Mouse (Mus musculus) stomach, postnatal 0 days (tissue): ENCODE measurements around the gene Siglec1. TPM values are rescaled to one million over a fixed set of nuclear protein-coding genes. Genes with fewer than 3 reads are reported as not detected.
A peak's percentile ranks its signal among the peaks of the same experiment; 100 is the strongest.

Experiments used
- ATAC-seq: fragments of 200-750 bp; cut with Nextera tagmentation; 2 replicates; pipeline ENCODE4 v1.8.0; 2017; ENCODE audit not compliant: low FRiP score, low TSS enrichment
- DNase-seq: peaks from one replicate; pipeline ENCODE4 v3.0.0-alpha.2; 2016; ENCODE audit warnings: low spot score
- H3K27ac ChIP-seq: fragments of 300-500 bp; sonication (generic); replicated peaks from 2 replicates; pipeline ENCODE4 v1.5.1; 2014; ENCODE audit warnings: mild to moderate bottlenecking, control low read depth
- H3K27me3 ChIP-seq: fragments of 300-500 bp; sonication (generic); 2 replicates; pipeline ENCODE4 v1.6.1; 2014; ENCODE audit warnings: low read length; ENCODE audit not compliant: control insufficient read depth, insufficient read depth
- H3K36me3 ChIP-seq: fragments of 300-500 bp; sonication (generic); 2 replicates; pipeline ENCODE4 v1.6.1; 2014; ENCODE audit warnings: low read length, mixed read lengths; ENCODE audit not compliant: control insufficient read depth, insufficient read depth
- H3K4me1 ChIP-seq: fragments of 300-500 bp; sonication (generic); replicated peaks from 2 replicates; pipeline ENCODE4 v1.6.1; 2014; ENCODE audit warnings: antibody characterized with exemption; ENCODE audit not compliant: control insufficient read depth, insufficient read depth
- H3K4me2 ChIP-seq: fragments of 300-500 bp; sonication (generic); replicated peaks from 2 replicates; pipeline ENCODE4 v1.6.1; 2014; ENCODE audit warnings: low read depth, mild to moderate bottlenecking, control low read depth, moderate library complexity
- H3K4me3 ChIP-seq: fragments of 300-500 bp; sonication (generic); 2 replicates; pipeline ENCODE4 v1.5.1; 2014; ENCODE audit warnings: low read depth, low read length, control low read depth
- H3K9ac ChIP-seq: fragments of 300-500 bp; sonication (generic); 2 replicates; pipeline ENCODE4 v1.6.1; 2014; ENCODE audit warnings: mild to moderate bottlenecking, low read length, control low read depth, mixed read lengths
- H3K9me3 ChIP-seq: fragments of 300-500 bp; sonication (generic); 2 replicates; pipeline ENCODE4 v1.6.1; 2016; ENCODE audit warnings: low read length; ENCODE audit not compliant: control insufficient read depth
- CTCF ChIP-seq: IDR thresholded peaks from 2 replicates; pipeline ENCODE4 v1.5.1; 2016; ENCODE audit warnings: antibody characterized with exemption, low read depth, mild to moderate bottlenecking, moderate library complexity
- EP300 ChIP-seq: optimal IDR thresholded peaks from 2 replicates; pipeline ENCODE3; 2016; ENCODE audit warnings: antibody characterized with exemption
- WGBS: fragments of 180-500 bp; shearing (Covaris S2); extraction: QIAGEN DNeasy Blood & Tissue Kit; methylation state at CpG from one replicate; pipeline ENCODE4 v1.1.7; 2014; 5-methylcytosine and 5-hydroxymethylcytosine counted together
- polyA plus RNA-seq: library from polyadenylated mRNA; unstranded; fragments of >200 nt; fragmentation: Nextera tagmentation; extraction: Ambion mirVana; gene quantifications from 2 replicates; pipeline ENCODE4 v1.2.1, GENCODE M21; 2015

Gene Siglec1
- polyA plus RNA-seq, 1 experiment from 2014 or later, result 0.34 TPM

GRCm38 (mm10) chr2:131044989-131045720, 41.4 kb downstream of the Siglec1 start:
- no peak overlapping the region for H3K4me2 ChIP-seq
- peak; percentile 86 for ATAC-seq

GRCm38 (mm10) chr2:131044354-131044852, 42.2 kb downstream of the Siglec1 start:
- TF ChIP-seq EP300 (no peak), CTCF (peak; percentile 63)
- H3K4me2 ChIP-seq, result peak overlapping the region; percentile 17; the same call in 1 of the 2 replicates
- H3K9me3 ChIP-seq, result no peaks in the 10 kb centered on the region
- ATAC-seq (no peak), DNase-seq (peak; percentile 35)
- H3K4me1 ChIP-seq, result peaks cover 13% of the 10 kb centered on the region
- no peak overlapping the region for H3K9ac ChIP-seq
- H3K36me3 ChIP-seq, result no peaks in the 10 kb centered on the region
- H3K4me3 ChIP-seq, result no peak overlapping the region
- peak overlapping the region; percentile 67 for H3K27ac ChIP-seq
- peaks cover 3% of the 10 kb centered on the region; the same call in 1 of the 2 replicates for H3K27me3 ChIP-seq
- 5% methylated on average over 7 of the region's 7 CpGs for WGBS

More at GRCm38 (mm10) chr2:131044989-131045720, 41.4 kb downstream of the Siglec1 start:
- Histone ChIP-seq H3K9ac (no peak overlapping the region), H3K27ac (peak overlapping the region; percentile 67), H3K27me3 (peaks cover 3% of the 10 kb centered on the region; the same call in 1 of the 2 replicates), H3K4me1 (peaks cover 13% of the 10 kb centered on the region), H3K36me3 (no peaks in the 10 kb centered on the region), H3K4me3 (no peak overlapping the region), H3K9me3 (no peaks in the 10 kb centered on the region)
- no peak for TF ChIP-seq EP300
- TF ChIP-seq CTCF, result no peak
- peak; percentile 71 for DNase-seq
- WGBS, result 39% methylated on average over 9 of the region's 9 CpGs

- no peaks in the 10 kb centered on the region for H3K36me3 ChIP-seq
- H3K27ac ChIP-seq, result no peak within 1 kb of the TSS
- 71% methylated on average over 2 of the region's 2 CpGs for WGBS
- DNase-seq (no peak), ATAC-seq (no peak)
- H3K9ac ChIP-seq, result no peak within 1 kb of the TSS
- peaks cover 13% of the 10 kb centered on the region for H3K4me1 ChIP-seq
- H3K4me3 ChIP-seq, result no peak within 1 kb of the TSS
- H3K27me3 ChIP-seq, result peaks cover 3% of the 10 kb centered on the region; the same call in 1 of the 2 replicates
- no peaks in the 10 kb centered on the region for H3K9me3 ChIP-seq
- H3K4me2 ChIP-seq, result no peak within 1 kb of the TSS
- TF ChIP-seq CTCF, result no peak
- TF ChIP-seq EP300, result no peak
Measured at GRCm38 (mm10) chr2:131042988-131043387, 43.6 kb downstream of the Siglec1 start, which contains the start of gene Gfra4. Gene Gfra4, minus strand, starts transcription at chr2:131043088.

- peak; percentile 21; the same call in 1 of the 2 replicates for ATAC-seq
- Histone ChIP-seq H3K9ac (peak overlapping the region; percentile 58), H3K27ac (no peak overlapping the region), H3K36me3 (no peaks in the 10 kb centered on the region), H3K4me3 (peak overlapping the region; percentile 49), H3K27me3 (peaks cover 3% of the 10 kb centered on the region; the same call in 1 of the 2 replicates), H3K9me3 (no peaks in the 10 kb centered on the region), H3K4me1 (peaks cover 13% of the 10 kb centered on the region), H3K4me2 (peak overlapping the region; percentile 93)
- DNase-seq, result peak; percentile 45
- TF ChIP-seq CTCF, result no peak
- no peak for TF ChIP-seq EP300
- 3% methylated on average over 95 of the region's 115 CpGs for WGBS
Measured at GRCm38 (mm10) chr2:131040854-131041825, 45.4 kb downstream of the Siglec1 start.

- H3K4me1 ChIP-seq, result 0 out of 2 replicates have a peak, but pooled peaks cover 2% of the 10 kb centered on the region
- WGBS, result 85% methylated on average over 5 of the region's 5 CpGs
- H3K9ac ChIP-seq, result no peak overlapping the region
- TF ChIP-seq CTCF (no peak), EP300 (no peak)
- no peaks in the 10 kb centered on the region for H3K9me3 ChIP-seq
- DNase-seq (no peak), ATAC-seq (no peak)
- H3K4me3 ChIP-seq, result no peak overlapping the region
- no peaks in the 10 kb centered on the region for H3K36me3 ChIP-seq
- H3K27me3 ChIP-seq, result peaks cover 3% of the 10 kb centered on the region; the same call in 1 of the 2 replicates
- H3K4me2 ChIP-seq, result no peak overlapping the region
- no peak overlapping the region for H3K27ac ChIP-seq
Measured at GRCm38 (mm10) chr2:131038675-131039074, 47.9 kb downstream of the Siglec1 start.
